Mouse (Mus musculus): Measurements from ENCODE around the gene Hoxa7. TPM values are rescaled to one million over a fixed set of nuclear protein-coding genes. Genes with fewer than 3 reads are reported as not detected.

Gene Hoxa7
- total RNA-seq, 2 experiments from 2014 or later, result 19.1 to 20.1 TPM

DNA sequence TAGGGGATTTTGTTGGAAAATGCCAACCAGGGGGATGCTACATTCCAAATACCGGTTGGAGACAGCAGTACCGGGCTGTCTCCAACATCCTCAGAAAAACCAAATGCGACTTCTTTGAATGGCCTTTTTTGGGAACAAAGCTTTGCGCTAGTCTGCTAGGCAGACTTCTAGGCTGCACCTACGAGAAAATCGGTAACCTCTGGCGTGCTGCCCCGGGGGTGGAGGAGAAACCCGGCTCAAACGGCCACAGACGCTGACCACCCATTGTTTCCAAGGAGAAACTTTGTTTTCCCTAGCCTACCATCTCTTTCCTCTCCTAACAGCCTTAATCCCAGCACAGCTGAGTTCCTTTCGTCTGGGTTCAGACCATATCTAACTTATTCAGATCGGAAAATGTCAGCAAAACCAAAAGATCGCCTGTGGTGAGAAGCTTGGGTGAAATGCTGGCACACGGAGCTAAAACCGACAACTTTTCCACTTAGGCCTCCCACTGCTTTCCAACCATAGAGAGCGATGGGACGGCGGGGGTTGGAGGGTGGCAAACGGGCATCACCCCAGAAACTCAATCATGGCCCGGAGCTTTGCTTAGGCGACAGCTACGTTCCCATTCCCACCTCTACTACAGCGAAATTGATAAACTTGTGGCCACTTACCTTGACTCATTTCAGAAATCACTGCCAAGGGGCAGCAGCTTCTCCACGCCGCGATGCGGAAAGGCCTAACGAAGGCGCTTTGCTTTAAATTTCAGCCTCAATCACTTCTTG is 18.2 kb upstream of the Hoxa7 start:
- no peak for DNase-seq

- no peak for DNase-seq
Measured at GRCm38 (mm10) chr6:52238976-52239375, 17.3 kb upstream of the Hoxa7 start.

- DNase-seq, result no peak
Measured at GRCm38 (mm10) chr6:52238155-52238545, 16.5 kb upstream of the Hoxa7 start.

- DNase-seq, result no peak
Measured at GRCm38 (mm10) chr6:52237346-52238154, 15.9 kb upstream of the Hoxa7 start.

DNA sequence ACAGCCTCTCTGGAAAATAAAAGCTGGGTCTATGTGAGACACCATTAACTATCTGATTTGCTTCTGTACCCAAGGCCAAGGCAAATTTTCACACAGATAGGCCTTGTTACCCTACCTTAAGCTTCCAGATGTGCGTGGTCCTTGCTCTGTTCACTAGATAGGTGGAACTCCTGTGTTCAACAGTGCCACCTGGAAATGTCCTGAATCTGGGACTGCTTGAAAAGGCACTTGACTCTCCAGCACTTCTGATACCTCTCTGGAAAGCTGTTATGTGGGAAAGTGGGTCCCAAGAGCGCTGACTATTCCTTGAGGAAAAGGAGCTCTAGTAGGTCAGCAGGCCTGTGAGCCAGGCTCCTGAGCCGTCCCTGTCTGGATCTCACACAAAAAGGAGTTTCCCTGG is 15.2 kb upstream of the Hoxa7 start:
- no peak for DNase-seq

GRCm38 (mm10) chr6:52235866-52236265 is 14.2 kb upstream of the Hoxa7 start:
- DNase-seq, result no peak

DNA sequence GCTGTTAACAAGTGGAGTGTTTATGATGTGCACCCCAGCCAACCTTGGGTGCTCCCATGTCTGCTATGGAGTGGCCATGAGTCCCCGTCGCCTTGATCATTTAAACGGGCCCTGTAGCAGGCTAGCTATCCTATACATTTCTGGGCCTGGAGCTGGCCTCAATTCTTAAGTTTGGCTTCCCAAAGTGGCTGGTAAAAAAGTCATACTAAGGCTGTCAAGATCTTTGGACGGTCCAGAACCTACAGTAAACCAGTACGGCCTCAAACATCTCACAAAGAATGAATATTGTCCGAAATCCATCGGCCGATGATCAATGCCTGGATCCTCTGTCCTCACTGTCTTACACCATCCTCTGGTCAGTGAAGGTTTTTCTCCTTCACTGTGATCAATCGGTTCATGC is 13.6 kb upstream of the Hoxa7 start:
- DNase-seq, result no peak

DNA sequence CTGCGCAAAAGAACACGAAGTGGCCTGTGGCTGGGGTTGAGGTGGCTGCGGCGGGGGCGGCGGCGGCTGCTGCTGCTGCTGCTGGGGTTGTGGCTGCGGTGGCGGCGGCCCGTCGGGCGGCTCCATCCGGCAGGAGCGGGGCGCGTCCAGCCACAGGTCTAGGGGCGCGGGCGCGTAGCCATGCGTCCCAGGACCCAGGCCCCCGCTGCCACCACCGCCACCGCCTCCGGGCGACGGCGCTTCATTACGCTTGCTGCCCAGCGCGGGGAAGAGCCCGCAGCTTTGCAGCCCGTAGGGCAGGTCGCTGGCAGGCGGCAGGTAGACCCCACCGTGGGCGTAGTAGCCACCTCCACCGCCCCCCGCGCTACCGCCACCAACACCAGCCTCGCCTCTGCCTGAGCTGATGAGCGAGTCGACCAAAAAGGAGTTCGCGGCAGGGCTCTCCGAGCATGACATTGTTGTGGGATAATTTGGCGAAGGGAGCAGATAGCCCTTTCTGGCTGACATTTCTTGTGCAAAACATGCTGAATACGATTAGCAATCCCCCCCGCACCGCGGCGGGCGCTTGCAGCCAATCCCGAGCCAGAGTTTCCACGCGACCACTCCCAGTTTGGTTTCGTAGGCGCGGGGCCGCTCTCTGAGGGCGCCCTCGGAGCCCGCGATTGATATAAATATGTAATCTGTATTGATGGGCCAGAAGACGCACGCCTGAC is 12.9 kb upstream of the Hoxa7 start:
- no peak for DNase-seq

DNA sequence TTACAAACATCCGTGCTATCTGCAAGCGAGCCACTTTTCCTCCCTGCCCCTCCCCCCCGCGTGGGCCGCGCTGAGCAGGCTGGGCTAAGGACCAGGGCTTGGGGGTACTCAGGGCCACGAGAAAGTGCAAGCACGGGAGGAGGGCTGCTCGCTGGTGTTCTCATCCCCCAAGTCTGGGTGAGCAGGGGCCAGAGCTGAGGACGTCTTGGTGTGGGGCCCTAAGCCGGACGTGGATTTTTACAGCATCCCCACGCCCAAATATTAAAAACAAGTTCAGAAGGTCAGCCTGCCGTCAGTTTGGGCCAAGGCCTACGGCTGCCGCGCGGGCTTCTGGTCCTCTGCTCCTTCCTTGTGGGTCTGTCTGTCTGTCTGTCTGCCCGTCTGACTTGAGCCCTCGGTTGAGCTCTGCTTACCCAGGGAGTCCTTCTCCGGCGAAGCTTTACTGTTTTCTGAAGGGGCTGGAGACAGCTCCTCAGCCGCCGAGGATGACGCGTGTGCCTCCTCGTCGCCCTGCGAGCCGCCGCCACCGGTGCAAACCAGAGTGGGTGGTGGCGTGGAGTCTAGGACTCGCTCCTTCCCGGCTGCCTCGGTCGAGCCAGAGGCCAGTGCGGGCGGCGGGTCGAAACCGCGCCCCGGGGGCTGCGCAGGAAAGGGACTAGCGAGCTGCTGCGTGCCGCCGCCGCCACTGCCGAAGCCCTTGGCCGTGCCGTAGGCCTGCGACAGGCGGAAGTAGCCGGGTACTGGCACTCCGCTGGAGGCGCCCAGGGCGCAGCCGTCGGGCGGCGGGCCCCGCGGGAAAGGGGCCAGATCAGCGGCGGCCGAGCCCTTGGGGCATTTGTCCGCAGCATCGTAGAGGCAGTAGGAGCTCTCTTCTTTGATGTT is 12.1 kb upstream of the Hoxa7 start:
- DNase-seq, result no peak

GRCm38 (mm10) chr6:52232984-52233545 is 11.4 kb upstream of the Hoxa7 start:
- no peak for DNase-seq

GRCm38 (mm10) chr6:52232568-52232965 is 10.9 kb upstream of the Hoxa7 start:
- no peak for DNase-seq

DNA sequence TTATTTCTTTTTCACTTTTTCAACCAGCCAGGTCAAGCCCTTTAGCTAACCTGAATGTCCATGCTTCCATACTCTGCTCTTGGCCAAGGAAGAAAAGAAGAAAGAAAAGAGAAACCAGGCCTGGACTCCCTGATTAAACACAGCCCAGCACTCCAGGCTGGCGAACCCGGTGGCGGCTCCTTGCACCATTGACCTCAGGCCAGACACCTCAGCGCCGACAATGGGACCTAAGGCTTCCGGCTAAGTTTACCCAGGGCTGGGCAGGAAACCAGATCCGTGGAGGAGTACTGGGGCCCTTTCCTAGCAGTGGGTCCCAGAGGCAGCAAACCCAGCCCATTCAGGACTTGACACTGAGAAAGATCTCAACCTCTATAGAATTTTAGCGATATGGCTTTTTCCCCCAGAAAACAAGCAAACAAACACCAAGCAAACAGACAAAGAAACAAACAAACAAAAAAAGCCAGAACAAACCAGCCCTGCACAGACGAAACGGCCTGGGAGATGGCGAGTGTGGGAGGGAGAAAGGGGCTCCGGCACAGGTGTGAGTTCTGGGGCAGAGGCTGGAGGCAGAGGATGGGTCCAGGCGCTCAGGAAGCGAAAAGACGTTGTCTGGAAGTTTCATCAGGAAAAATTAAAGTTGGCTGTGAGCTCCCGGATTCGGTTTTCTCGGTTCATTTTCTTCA is 10.4 kb upstream of the Hoxa7 start:
- no peak for DNase-seq

DNA sequence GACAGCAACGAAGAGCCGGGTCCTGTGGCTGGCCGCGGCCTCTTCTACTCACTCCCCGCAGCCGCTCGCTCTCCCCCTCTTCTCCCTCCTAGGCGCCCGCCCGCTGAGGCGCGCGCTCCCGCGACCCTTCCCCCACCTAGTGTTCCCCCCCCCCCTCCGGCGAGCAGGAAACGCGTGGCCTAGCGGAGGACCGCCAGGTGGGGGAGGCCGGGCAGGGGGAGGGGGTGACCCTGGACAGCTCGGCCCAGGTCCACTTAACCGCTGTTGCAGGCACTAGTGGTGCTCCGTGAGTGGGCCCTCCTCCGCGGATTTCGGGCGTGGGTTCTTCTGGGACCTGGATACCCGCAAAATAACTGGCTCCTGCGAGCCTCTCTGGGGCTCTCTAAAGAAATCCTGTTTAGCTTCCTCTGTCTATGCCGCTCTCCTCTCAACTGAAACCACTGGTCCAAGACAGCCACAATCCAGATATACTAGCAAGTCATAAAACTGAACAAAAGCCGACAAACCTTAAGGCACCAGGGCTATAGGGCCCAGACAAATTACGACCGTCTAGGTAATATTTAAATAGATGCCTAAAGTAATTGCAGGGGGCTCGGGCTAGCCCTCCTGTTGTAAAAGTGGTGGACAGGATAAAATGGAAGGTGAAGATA is 9.0 kb upstream of the Hoxa7 start, which contains the start of gene Hoxa9:
Gene Hoxa9 (minus strand): TSS at position 574 of the 650 bp plus-strand sequence.
- DNase-seq, result no peak

DNA sequence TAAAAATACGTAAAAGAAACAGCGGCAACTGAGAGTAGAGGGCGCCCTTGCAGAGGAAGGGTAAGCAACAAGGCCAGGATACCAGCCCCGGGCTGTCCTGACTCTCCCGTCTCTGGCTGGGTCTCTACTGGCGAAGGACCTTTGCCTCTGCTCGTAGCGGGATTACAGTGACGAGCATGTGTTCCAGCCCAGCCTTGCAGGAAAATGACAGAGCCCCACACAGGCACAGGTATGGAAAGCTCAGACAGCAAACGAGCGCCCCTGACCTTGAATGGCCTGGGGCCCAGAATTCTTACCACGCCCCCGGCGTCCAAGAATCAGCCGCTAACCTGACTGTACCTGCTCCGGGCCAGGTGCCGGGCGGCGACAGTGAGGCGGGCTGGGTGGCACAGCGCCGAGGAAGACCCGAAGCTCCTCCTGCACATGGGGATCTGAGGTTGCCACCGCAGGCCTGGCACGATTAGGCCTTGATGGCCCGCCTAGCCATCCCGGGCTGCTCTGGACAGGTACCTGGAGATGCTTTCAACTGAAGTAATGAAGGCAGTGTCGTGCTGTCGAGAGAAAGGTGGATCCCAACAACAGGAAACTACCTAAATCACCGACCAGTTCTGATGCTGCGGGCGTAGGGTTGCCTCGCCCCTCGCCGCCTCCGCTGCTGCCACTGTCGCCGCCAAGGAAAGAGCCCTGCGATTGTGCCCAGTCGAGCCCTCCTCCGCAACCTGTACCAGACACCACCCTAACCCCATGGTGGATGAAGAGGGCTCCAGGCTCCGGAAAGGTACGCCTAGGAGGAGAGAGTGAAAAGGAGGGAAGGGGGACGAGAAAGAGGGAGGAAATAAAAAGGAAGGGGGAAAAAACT is 8.1 kb upstream of the Hoxa7 start:
- DNase-seq, result no peak

GRCm38 (mm10) chr6:52228475-52229465 is 7.1 kb upstream of the Hoxa7 start:
- DNase-seq, result no peak

GRCm38 (mm10) chr6:52227470-52228222 is 6.0 kb upstream of the Hoxa7 start:
- DNase-seq, result no peak

Data from adrenal gland, postnatal 36 days (tissue).